Mouse (Mus musculus): ENCODE results near the gene Il5. TPM values are rescaled to one million over a fixed set of nuclear protein-coding genes. Genes with fewer than 3 reads are reported as not detected.
A peak's percentile ranks its signal among the peaks of the same experiment; 100 is the strongest.

Il5 gene
- total RNA-seq, 1 experiment: not detected

GRCm38 (mm10) chr11:53771001-53771744, 50.6 kb downstream of the Il5 start:
- no peak overlapping the region for H3K9ac ChIP-seq (ENCODE audit: insufficient read depth, low read depth, low read length, poor library complexity, severe bottlenecking)
- in situ Hi-C loops (cut with MboI; ENCODE audit: low sequenced_read_pairs in 2 of 2, unreplicated experiment in 2 of 2): no loop called here
- peaks cover 7 to 25% of the 10 kb centered on the region in 2 experiments; a peak in 2 of 4 replicates for H3K4me1 ChIP-seq (ENCODE audit: control insufficient read depth in 2 of 2, insufficient read depth in 2 of 2, low read length in 2 of 2, poor library complexity in 1 of 2)
- H3K4me3 ChIP-seq (ENCODE audit: insufficient read depth in 1 of 2, low read depth in 1 of 2, low read length in 2 of 2, poor library complexity in 1 of 2, severe bottlenecking in 1 of 2): peak overlapping the region; percentile 91 to 92
- no peak for TF ChIP-seq MAFK (IDR thresholded peaks at IDR 0.05; ENCODE audit: insufficient read depth, low read depth, low read length)
- TF ChIP-seq HCFC1 (IDR thresholded peaks at IDR 0.05; ENCODE audit: borderline replicate concordance, insufficient read depth, low read length): no peak
- no peak for TF ChIP-seq ZNF384 (IDR thresholded peaks at IDR 0.05; ENCODE audit: low read depth, low read length)
- no peak for TF ChIP-seq CHD2 (IDR thresholded peaks at IDR 0.05; ENCODE audit: low read depth, low read length)
- TF ChIP-seq ZC3H11A (IDR thresholded peaks at IDR 0.05; ENCODE audit: borderline replicate concordance, low read depth, low read length): no peak
- no peak for DNase-seq (ENCODE audit: low read depth, low spot score)
- H3K9me3 ChIP-seq (ENCODE audit: control insufficient read depth, insufficient read depth, low read depth, low read length): no peaks in the 10 kb centered on the region
- H3K36me3 ChIP-seq (ENCODE audit: control insufficient read depth, insufficient read depth, low read length, poor library complexity, severe bottlenecking): peaks cover 45% of the 10 kb centered on the region
- H3K27ac ChIP-seq (ENCODE audit: insufficient read depth, low read depth, low read length, poor library complexity, severe bottlenecking): no peak overlapping the region

- no peak for TF ChIP-seq HCFC1 (IDR thresholded peaks at IDR 0.05; ENCODE audit: borderline replicate concordance, insufficient read depth, low read length)
- no peak for TF ChIP-seq ZNF384 (IDR thresholded peaks at IDR 0.05; ENCODE audit: low read depth, low read length)
- TF ChIP-seq MAFK (IDR thresholded peaks at IDR 0.05; ENCODE audit: insufficient read depth, low read depth, low read length): no peak
- no peak for TF ChIP-seq CHD2 (IDR thresholded peaks at IDR 0.05; ENCODE audit: low read depth, low read length)
- TF ChIP-seq ZC3H11A (IDR thresholded peaks at IDR 0.05; ENCODE audit: borderline replicate concordance, low read depth, low read length): no peak
- Histone ChIP-seq H3K9ac (ENCODE audit: insufficient read depth, low read depth, low read length, poor library complexity, severe bottlenecking) (no peak overlapping the region), H3K9me3 (ENCODE audit: control insufficient read depth, insufficient read depth, low read depth, low read length) (no peaks in the 10 kb centered on the region), H3K4me3 (ENCODE audit: insufficient read depth in 1 of 2, low read depth in 1 of 2, low read length in 2 of 2, poor library complexity in 1 of 2, severe bottlenecking in 1 of 2) (peak overlapping the region in 1 of 2 experiments; percentile 2; a peak in 1 of 4 replicates), H3K4me1 (ENCODE audit: control insufficient read depth in 2 of 2, insufficient read depth in 2 of 2, low read length in 2 of 2, poor library complexity in 1 of 2) (peaks cover 3 to 27% of the 10 kb centered on the region in 2 experiments; a peak in 2 of 4 replicates), H3K27ac (ENCODE audit: insufficient read depth, low read depth, low read length, poor library complexity, severe bottlenecking) (no peak overlapping the region), H3K36me3 (ENCODE audit: control insufficient read depth, insufficient read depth, low read length, poor library complexity, severe bottlenecking) (peaks cover 56% of the 10 kb centered on the region)
- in situ Hi-C loops (cut with MboI; ENCODE audit: low sequenced_read_pairs in 2 of 2, unreplicated experiment in 2 of 2): no loop called here
- DNase-seq (ENCODE audit: low read depth, low spot score): no peak
Measured at GRCm38 (mm10) chr11:53772536-53772935, 51.9 kb downstream of the Il5 start.

GRCm38 (mm10) chr11:53773087-53773486, 52.5 kb downstream of the Il5 start, which contains the start of gene Gm17334:
Gm17334 (minus strand) TSS chr11:53773187.
- peaks cover 3 to 29% of the 10 kb centered on the region in 2 experiments; a peak in 2 of 4 replicates for H3K4me1 ChIP-seq (ENCODE audit: control insufficient read depth in 2 of 2, insufficient read depth in 2 of 2, low read length in 2 of 2, poor library complexity in 1 of 2)
- no peak for DNase-seq (ENCODE audit: low read depth, low spot score)
- H3K4me3 ChIP-seq (ENCODE audit: insufficient read depth in 1 of 2, low read depth in 1 of 2, low read length in 2 of 2, poor library complexity in 1 of 2, severe bottlenecking in 1 of 2): peak within 1 kb of the TSS in 1 of 2 experiments; percentile 2; a peak in 1 of 4 replicates
- peaks cover 62% of the 10 kb centered on the region for H3K36me3 ChIP-seq (ENCODE audit: control insufficient read depth, insufficient read depth, low read length, poor library complexity, severe bottlenecking)
- in situ Hi-C loops (cut with MboI; ENCODE audit: low sequenced_read_pairs in 2 of 2, unreplicated experiment in 2 of 2): no loop called here
- H3K27ac ChIP-seq (ENCODE audit: insufficient read depth, low read depth, low read length, poor library complexity, severe bottlenecking): no peak within 1 kb of the TSS; the same call in 1 of the 2 replicates
- H3K9me3 ChIP-seq (ENCODE audit: control insufficient read depth, insufficient read depth, low read depth, low read length): no peaks in the 10 kb centered on the region
- TF ChIP-seq MAFK (IDR thresholded peaks at IDR 0.05; ENCODE audit: insufficient read depth, low read depth, low read length) (no peak), ZNF384 (IDR thresholded peaks at IDR 0.05; ENCODE audit: low read depth, low read length) (no peak), CHD2 (IDR thresholded peaks at IDR 0.05; ENCODE audit: low read depth, low read length) (no peak), ZC3H11A (IDR thresholded peaks at IDR 0.05; ENCODE audit: borderline replicate concordance, low read depth, low read length) (no peak), HCFC1 (IDR thresholded peaks at IDR 0.05; ENCODE audit: borderline replicate concordance, insufficient read depth, low read length) (no peak)
- H3K9ac ChIP-seq (ENCODE audit: insufficient read depth, low read depth, low read length, poor library complexity, severe bottlenecking): no peak within 1 kb of the TSS

- in situ Hi-C loops (cut with MboI; ENCODE audit: low sequenced_read_pairs in 2 of 2, unreplicated experiment in 2 of 2): no loop called here
- Histone ChIP-seq H3K4me3 (ENCODE audit: insufficient read depth in 1 of 2, low read depth in 1 of 2, low read length in 2 of 2, poor library complexity in 1 of 2, severe bottlenecking in 1 of 2) (no peak overlapping the region), H3K27ac (ENCODE audit: insufficient read depth, low read depth, low read length, poor library complexity, severe bottlenecking) (no peak overlapping the region; the same call in 1 of the 2 replicates), H3K4me1 (ENCODE audit: control insufficient read depth in 2 of 2, insufficient read depth in 2 of 2, low read length in 2 of 2, poor library complexity in 1 of 2) (peaks cover 3 to 35% of the 10 kb centered on the region in 2 experiments; a peak in 2 of 4 replicates), H3K36me3 (ENCODE audit: control insufficient read depth, insufficient read depth, low read length, poor library complexity, severe bottlenecking) (peaks cover 65% of the 10 kb centered on the region), H3K9me3 (ENCODE audit: control insufficient read depth, insufficient read depth, low read depth, low read length) (no peaks in the 10 kb centered on the region), H3K9ac (ENCODE audit: insufficient read depth, low read depth, low read length, poor library complexity, severe bottlenecking) (no peak overlapping the region)
- no peak for DNase-seq (ENCODE audit: low read depth, low spot score)
- TF ChIP-seq HCFC1 (IDR thresholded peaks at IDR 0.05; ENCODE audit: borderline replicate concordance, insufficient read depth, low read length) (no peak), CHD2 (IDR thresholded peaks at IDR 0.05; ENCODE audit: low read depth, low read length) (no peak)
Measured at GRCm38 (mm10) chr11:53773641-53774360, 53.2 kb downstream of the Il5 start.

Other genes with a start within 250 kb of the Il5 start
- gene Gm9945, start 240.6 kb upstream of the Il5 start, total RNA-seq (2012; rRNA removed): not detected in 2 replicates
- 0.11 and 0.13 TPM in 2 replicates for gene Sowaha, start 240.5 kb upstream of the Il5 start, total RNA-seq (2012; rRNA removed)
- 14.3 and 16.8 TPM in 2 replicates for gene Sept8, start 201.5 kb upstream of the Il5 start, total RNA-seq (2012; rRNA removed)
- gene Kif3a, start 153.4 kb upstream of the Il5 start, total RNA-seq (2012; rRNA removed): 10.7 and 11.1 TPM in 2 replicates
- not detected in 2 replicates for gene Il4, start 102.1 kb upstream of the Il5 start, total RNA-seq (2012; rRNA removed)
- not detected in 2 replicates for gene Il13, start 86.1 kb upstream of the Il5 start, total RNA-seq (2012; rRNA removed)
- 30.9 and 32.0 TPM in 2 replicates for gene Rad50, start 13.5 kb upstream of the Il5 start, total RNA-seq (2012; rRNA removed)
- 28.0 and 40.1 TPM in 2 replicates for gene Irf1, start 49.2 kb downstream of the Il5 start, total RNA-seq (2012; rRNA removed)
- 0.22 and 0.53 TPM in 2 replicates for gene Gm17334, start 52.4 kb downstream of the Il5 start, total RNA-seq (2012; rRNA removed)
- gene Gm12216, start 138.5 kb downstream of the Il5 start, total RNA-seq (2012; rRNA removed): 0.27 TPM in 1 of 2 replicates, not detected in the other
- 8.2 and 9.0 TPM in 2 replicates for gene Slc22a5, start 170.9 kb downstream of the Il5 start, total RNA-seq (2012; rRNA removed)